Mouse (Mus musculus) layer of hippocampus, adult 9-11 months (tissue): ENCODE measurements at regions not wholly inside any gene's neighbourhood (a gene's known extent, or its start where the extent isn't known, plus 50 kb on each side); places are given as distances from the start of the nearest gene placed in this dataset.
"Not testable (repeated sequence)": the region's sequence is repeated elsewhere in the genome, so short reads cannot be mapped to it uniquely, and the experiment has no call there.

Experiments
- DNase-seq: peaks from one replicate; pipeline ENCODE4 v3.0.0; 2022

DNA sequence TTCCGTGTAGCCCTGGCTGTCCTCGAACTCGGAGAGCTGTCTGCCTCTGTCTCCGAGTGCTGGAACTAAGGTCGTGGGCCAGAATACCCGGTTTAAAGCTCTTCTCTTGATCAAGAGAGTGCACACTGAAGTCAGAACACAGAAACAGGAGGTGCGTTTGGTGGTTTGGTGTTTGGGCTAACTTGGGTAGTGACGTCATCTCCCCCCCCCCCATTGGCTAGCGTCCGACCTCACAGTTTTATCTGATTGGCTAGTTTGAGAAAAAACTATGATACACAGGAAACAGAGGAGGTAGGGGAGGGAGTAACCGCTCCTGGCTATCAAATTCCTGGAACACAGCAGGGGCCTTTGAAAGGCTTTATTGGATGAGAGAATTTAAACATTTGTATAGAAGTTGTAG is 60.2 kb upstream of the Pim1 start:
- DNase-seq, result no peak

DNA sequence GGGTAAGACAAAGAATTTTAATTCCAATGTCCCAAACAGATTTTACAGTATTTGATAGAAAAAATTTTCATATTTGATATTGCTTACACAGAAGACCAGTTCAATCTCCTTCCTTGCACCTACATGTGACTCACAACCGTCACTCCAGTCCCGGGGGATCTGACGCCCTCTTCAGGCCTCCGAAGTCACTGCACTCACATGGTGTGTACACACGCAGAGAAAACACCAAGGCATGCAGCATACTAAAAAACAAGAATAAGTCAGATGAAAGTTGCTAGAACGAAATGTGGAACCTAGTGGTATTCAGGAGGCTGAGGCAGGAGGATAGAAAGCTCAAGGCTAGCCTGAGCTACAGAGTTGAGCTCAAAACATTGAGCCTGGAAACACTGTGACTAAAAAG is 59.7 kb upstream of the Pim1 start:
- no peak for DNase-seq

DNA sequence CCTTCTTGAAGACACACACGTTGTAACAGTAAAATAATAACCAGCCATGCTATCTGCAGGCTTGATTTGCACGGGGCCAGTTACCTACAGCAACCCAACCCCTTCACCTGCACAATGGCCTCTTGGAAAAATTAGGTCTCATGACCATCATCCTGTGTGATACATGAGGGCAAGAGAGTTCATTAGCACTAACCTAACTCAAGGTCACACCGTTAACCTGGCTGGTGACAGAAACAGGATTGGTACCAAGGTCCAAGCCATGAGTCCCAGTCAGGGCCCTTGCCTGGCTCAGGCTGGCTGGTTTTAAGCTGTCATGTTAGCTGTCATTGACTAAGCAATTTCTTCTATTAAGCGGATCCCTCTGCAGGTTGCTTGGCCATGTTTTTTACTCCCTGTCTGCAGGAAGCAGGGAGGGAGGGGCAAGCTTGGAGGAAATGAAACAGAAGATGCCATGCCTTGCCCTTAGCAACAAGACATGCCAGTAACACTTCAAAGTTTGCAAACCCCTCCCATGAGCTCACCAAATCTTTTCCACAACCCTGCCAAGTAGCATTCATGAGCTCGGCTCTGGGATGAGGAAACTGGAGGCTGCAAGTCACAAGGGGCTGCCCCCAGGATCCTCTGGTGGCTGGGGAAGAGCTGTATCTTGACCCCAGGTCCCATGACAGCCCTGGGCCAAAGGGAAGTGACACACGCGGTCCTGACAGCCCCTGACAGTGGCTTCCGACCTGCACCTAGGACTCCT is 58.8 kb upstream of the Pim1 start:
- no peak for DNase-seq

DNA sequence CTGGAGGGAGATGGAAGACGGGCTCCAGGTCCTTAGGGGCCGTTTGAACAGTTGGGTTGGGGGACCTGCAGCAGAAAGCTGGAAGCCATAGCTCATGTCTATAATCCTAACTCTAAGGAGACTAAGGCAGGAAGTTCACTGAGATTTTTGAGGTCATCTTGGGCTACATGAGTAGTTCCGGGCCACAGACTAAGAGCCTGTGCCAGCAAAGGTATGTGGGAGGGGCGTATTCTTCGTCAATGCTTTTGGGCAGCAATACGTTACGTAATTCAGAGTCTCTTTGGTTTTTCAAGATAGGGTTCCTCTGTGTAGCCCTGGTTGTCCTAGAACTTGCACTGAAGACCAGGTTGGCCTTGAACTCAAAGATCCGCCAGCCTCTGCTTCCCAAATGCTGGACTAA is 57.9 kb upstream of the Pim1 start:
- no peak for DNase-seq

DNA sequence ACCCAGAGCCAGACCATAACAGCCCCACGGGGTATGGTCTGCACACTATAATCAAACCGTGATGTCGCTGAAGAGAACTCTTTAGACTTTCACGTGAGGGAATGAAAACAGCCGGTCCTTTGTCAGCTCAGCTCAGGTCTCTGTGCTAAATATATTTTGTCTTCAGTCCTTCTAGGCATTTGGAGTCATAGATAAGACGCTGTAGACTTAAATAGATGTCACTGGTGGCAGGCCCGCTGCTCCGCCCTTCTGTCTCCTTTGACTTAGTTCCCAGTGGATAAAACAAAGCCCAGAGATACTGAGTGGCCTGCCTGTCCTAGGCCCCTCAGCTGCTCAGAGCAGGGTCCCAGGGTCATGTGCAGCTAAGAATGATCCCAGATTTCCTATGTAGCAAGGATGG is 57.2 kb upstream of the Pim1 start:
- no peak for DNase-seq

DNA sequence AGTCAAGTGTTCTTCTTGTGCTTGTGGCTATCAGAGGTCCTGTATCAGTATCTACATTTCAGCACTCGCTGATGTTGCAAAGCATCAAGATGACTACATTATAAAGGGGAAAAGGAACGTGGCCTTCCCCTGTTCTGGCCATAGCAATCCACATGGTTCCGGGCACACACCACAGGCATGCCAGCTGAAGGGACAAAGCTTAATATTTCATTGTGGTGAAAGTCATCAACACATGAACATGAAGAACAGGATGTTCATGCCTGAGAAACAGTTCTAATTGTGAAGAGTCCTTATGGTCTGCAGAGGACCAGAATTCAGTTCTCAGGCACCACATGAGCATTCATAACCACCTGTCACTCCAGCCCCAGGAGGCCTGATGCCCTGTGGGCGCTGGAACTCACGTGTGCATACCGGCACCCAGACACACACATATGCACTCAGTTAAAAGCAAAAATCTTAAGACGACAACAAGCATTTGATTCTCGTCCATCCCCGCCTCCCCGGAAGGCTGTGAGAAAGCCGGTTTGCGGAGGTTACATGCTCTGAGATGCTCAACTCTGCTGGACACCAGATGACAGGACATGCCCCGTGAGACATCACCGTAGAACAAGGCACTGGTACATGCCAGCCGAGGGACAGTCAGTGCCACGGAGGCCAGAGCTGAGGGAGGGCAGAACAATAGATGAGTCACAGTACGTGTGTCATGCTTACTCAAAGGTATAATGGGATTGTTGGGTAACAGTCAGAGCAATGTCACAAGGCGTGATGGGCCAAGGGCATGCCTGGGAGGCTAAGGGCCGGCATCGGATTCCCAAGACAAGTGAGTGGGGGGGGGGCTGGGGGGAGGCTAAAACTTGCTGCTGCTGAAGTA is 56.2 kb upstream of the Pim1 start:
- DNase-seq, result no peak

DNA sequence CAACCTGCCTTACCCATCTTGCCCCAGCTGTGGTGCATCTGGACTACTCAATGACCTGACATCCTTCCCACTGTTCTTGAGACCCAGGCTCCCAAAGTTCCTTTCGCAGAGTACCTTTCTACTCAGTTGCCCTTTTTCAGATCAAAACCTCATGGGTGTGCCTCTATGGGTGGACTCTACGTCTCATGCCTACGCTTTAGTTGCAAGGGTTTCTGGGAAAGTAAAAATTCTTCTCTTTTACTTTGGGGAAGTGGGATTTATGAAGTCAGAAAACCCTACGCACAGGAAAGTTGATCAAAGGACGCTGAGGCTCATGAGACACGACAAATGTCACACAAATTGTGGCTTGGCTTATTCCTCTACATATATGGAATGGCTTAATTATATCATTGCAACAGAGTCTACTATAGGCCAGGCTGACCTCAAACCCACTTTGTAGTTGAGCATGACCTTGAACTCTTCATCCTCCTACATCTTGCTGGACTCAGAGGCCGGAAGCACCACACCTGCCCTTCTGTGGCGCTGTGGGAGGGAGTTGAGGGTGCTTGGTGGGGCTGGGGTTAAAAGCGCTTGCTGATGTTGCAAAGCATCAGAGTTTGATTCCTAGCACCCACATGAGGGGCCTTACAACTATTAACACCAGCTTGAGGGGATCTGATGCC is 55.1 kb upstream of the Pim1 start:
- no peak for DNase-seq

DNA sequence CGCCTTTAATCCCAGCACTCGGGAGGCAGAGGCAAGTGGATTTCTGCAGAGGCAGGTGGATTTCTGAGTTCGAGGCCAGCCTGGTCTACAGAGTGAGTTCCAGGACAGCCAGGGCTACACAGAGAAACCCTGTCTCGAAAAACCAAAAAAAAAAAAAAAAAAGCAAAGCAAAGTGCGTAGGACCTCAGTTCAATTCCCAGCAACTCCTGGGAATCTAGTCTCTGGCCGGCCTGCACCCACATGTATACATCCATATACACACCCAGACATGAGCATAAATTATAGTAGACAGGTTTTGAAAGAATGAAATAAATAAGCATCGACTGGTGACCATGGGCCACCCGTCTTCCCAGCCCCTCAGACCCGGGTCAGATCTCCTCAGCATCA is 54.1 kb upstream of the Pim1 start:
- DNase-seq, result not testable (repeated sequence)

DNA sequence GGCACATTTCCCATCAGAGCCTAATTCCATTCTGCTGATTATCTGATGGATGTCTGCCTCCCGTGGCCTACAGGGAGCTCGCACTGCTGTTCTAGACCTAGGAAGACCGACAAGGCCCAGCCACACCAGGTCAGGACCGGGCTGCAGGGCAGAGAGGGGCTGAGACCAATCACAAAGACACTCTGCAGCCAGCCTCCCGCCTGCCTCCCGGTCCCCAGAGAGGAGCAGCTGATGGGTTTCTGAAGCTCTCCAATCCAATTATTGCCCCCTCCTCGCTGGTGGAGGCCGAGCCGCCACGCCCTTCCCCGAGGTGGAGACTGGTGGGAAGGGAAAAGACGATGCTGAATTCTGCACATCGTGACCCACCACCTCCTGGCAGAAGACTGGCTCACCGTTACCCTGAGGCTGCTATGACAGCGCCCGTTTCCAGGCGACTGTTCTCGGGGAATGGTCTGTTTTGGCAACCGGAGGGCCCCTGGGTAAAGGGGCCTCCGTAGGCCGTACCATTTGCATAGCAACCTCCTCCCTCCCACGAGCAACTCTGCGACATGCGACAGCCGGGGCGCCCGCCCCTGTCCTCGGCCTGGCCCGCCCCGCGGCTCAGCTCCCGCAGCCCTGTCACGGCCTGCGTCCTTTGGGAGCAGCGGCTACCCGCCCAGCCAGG is 53.5 kb upstream of the Pim1 start:
- DNase-seq, result peak; percentile 80

DNA sequence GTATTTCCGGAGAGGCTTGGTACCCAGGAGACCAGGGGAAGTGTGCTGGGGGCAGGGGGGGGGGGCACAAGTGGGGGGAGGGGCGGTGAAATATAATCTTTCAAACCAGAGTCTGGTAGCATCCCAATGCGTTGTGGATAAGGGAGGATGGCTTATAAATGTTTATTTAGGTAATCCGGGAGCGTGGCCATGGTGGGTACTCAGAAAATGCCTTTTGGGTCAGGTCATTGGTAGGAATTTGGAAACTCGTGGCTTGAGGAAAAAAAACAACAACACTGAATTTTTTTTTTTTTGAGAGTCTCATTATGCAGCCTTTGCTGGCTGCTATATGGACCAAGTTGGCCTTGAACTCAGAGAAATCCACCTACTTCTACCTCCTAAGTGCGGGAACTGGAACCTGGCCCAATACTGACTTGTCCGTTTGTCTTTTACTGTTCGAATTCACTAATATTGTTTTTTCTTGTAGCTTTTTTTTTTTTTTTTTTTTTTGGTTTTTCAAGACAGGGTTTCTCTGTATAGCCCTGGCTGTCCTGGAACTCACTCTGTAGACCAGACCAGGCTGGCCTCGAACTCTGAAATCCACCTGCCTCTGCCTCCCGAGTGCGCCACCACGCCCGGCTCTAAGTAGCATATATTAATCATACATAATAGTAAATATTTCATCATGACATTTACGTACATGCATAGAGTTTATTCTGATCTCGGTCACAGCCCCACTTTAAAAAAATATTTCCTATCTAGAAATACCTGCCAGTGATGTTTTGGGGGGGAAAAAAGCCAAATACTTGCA is 52.8 kb upstream of the Pim1 start:
- DNase-seq, result no peak

DNA sequence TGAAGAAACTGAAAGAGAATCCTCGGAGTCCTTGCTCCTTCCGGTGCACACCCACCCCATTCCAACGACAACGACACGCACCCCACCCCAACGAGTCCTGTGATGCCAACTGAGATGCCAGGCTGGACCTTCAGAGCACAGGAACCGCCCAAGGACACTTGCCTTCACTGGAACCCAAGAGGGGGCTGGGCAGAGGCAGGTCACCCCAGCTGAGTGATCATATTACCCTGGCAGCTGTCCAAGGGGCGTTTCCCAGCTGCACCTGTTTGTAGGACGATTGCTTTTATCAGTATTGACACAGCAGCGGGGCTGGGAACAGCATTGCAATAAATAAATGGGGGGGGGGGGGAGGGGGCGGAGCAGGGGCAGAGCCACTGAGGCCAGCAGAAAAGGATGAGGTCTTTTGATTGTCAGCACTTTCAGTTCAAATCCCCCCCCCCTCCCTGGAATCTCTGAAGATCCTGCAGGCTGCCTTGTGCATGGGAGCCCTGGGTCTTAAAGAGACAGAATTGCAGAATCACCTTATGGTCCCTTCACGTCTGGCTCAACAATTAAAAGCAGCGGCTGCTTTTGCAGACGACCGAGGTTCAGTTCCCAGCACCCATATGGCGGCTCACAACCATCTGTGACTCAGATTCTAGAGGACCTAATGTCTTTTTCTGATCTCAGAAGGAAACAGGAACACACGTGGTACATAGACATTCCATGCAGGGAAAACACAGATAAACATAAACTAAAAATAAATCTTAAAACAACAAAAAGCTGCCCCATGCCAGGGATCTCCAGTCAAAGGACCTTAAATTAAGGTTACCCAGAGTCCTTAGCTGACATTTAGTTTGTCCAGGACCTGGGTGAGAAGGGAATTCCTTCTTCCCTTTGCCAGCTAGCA is 52.0 kb upstream of the Pim1 start:
- no peak for DNase-seq

DNA sequence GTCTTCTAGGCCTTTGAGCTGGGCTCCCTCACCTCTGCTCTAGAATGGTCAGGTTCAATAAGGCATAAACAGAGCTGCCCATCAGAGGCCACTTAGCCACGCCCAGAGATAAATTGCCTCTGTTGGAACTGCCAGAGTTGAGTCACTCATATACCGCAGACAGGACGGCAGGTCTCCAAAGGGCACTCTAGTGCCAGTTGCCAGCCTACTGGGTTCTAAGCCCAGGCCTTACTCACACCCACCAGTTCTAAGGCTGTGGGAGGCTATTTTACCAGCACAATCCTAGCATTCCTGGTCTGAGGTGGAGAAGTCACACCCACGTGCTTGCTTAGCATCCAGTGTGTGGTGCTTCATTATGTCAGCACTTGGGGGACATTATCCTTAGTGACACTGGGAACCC is 50.6 kb upstream of the Pim1 start:
- no peak for DNase-seq

DNA sequence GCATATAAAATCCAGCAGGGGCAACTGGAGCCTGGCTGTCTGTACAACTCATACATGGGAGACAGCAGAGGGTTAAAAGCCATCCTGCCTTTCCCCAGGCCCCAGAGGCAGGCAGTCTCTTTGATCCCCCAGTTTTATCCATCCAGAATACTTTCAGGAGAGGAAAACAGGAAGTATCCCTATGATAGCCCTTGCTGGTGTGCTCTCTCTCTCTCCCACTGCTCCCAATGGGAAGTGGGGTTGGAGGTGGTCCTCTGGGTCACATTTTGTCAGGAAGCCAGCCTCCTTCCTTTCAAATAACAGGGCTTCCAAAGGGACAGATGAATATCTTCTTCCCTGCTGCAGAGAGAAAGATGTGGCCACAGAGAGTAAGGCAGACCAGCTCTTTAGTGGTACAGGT is 50.1 kb upstream of the Pim1 start:
- no peak for DNase-seq
